Mouse (Mus musculus): ENCODE data around the gene Myzap.
"Not testable (repeated sequence)": the region's sequence is repeated elsewhere in the genome, so short reads cannot be mapped to it uniquely, and the experiment has no call there.

- not testable (repeated sequence) for TF ChIP-seq CTCF, POLR2A (IDR thresholded peaks at IDR 0.05; ENCODE audit: extremely low read depth, insufficient read depth, low read length)
Measured at GRCm38 (mm10) chr9:71620116-71620515, 28.0 kb upstream of the Myzap start.

Measured in cortical plate, adult 2 months (tissue).